Mouse (Mus musculus) C2C12 (cell line): ENCODE results near the gene Gm20532. TPM values are rescaled to one million over a fixed set of nuclear protein-coding genes. Genes with fewer than 3 reads are reported as not detected.
A peak's percentile ranks its signal among the peaks of the same experiment; 100 is the strongest.

Experiments
- H3K27me3 ChIP-seq: one replicate; pipeline ENCODE4 v1.6.1; 2011; ENCODE audit not compliant: control insufficient read depth, insufficient read depth, insufficient read length
- H3K36me3 ChIP-seq: one replicate; pipeline ENCODE4 v1.6.1; 2011; ENCODE audit not compliant: control insufficient read depth, insufficient read depth
- H3K4me3 ChIP-seq: one replicate; pipeline ENCODE4 v1.5.1; 2011; ENCODE audit warnings: mild to moderate bottlenecking, control low read depth; ENCODE audit not compliant: poor library complexity, insufficient read depth, severe bottlenecking
- H3K79me2 ChIP-seq: one replicate; pipeline ENCODE4 v1.6.1; 2011; ENCODE audit not compliant: control insufficient read depth, insufficient read depth
- H3K79me3 ChIP-seq: one replicate; pipeline ENCODE4 v1.6.1; 2011; ENCODE audit warnings: low read depth, control low read depth
- H3ac ChIP-seq: one replicate; pipeline ENCODE3; 2011; ENCODE audit warnings: low read depth; ENCODE audit not compliant: control insufficient read depth, insufficient read length
- CEBPB ChIP-seq: IDR thresholded peaks from one replicate; pipeline ENCODE4 v1.6.1; 2011; ENCODE audit warnings: low read depth, mild to moderate bottlenecking, control low read depth, moderate library complexity
- CTCF ChIP-seq: IDR thresholded peaks from one replicate; pipeline ENCODE4 v1.5.1; 2011; ENCODE audit not compliant: control insufficient read depth, insufficient read depth, insufficient read length
- FOSL1 ChIP-seq: IDR thresholded peaks from one replicate; pipeline ENCODE4 v1.8.0; 2011; ENCODE audit warnings: mild to moderate bottlenecking, low read length; ENCODE audit not compliant: poor library complexity, insufficient read depth, severe bottlenecking
- MAX ChIP-seq: IDR thresholded peaks from one replicate; pipeline ENCODE4 v1.6.1; 2011; ENCODE audit warnings: mild to moderate bottlenecking, control low read depth
- MYOD1 ChIP-seq: IDR thresholded peaks from one replicate; pipeline ENCODE4 v1.6.1; 2011; ENCODE audit warnings: low read depth; ENCODE audit not compliant: control insufficient read depth, insufficient read length
- MYOG ChIP-seq: IDR thresholded peaks from one replicate; pipeline ENCODE4 v1.6.1; 2011; ENCODE audit not compliant: control insufficient read depth, insufficient read length; ENCODE audit errors: extremely low read depth
- USF1 ChIP-seq: IDR thresholded peaks from one replicate; pipeline ENCODE4 v1.6.1; 2011; ENCODE audit warnings: low read depth, mild to moderate bottlenecking, control low read depth, moderate library complexity
- polyA plus RNA-seq: library from polyadenylated mRNA; unstranded; fragments of >200 nt; fragmentation: generic; extraction: Trizol; gene quantifications from one replicate; pipeline ENCODE4 v1.2.1, GENCODE M21; 2012; ENCODE audit warnings: missing spikeins

Gm20532 gene
- polyA plus RNA-seq, 1 experiment: not detected

GRCm38 (mm10) chr2:26580751-26581150, 5.7 kb upstream of the Gm20532 start:
- no peaks in the 10 kb centered on the region for H3K36me3 ChIP-seq
- peaks cover 34% of the 10 kb centered on the region for H3K27me3 ChIP-seq
- no peaks in the 10 kb centered on the region for H3K79me2 ChIP-seq
- no peak overlapping the region for H3ac ChIP-seq
- no peak overlapping the region for H3K4me3 ChIP-seq
- TF ChIP-seq MAX: no peak
- no peak for TF ChIP-seq USF1
- H3K79me3 ChIP-seq: no peaks in the 10 kb centered on the region

GRCm38 (mm10) chr2:26582203-26582602, 4.2 kb upstream of the Gm20532 start:
- Histone ChIP-seq H3K27me3 (peaks cover 34% of the 10 kb centered on the region), H3K79me2 (no peaks in the 10 kb centered on the region), H3K79me3 (no peaks in the 10 kb centered on the region), H3K4me3 (no peak overlapping the region), H3ac (no peak overlapping the region), H3K36me3 (no peaks in the 10 kb centered on the region)
- TF ChIP-seq CTCF: no peak
- TF ChIP-seq CEBPB: no peak
- TF ChIP-seq MAX: no peak
- no peak for TF ChIP-seq MYOG
- TF ChIP-seq FOSL1: no peak
- TF ChIP-seq USF1: no peak
- no peak for TF ChIP-seq MYOD1

- Histone ChIP-seq H3K4me3 (no peak overlapping the region), H3K27me3 (peaks cover 34% of the 10 kb centered on the region), H3K36me3 (no peaks in the 10 kb centered on the region), H3K79me3 (no peaks in the 10 kb centered on the region), H3K79me2 (no peaks in the 10 kb centered on the region), H3ac (no peak overlapping the region)
- no peak for TF ChIP-seq CTCF
- no peak for TF ChIP-seq FOSL1
- TF ChIP-seq MAX: no peak
- TF ChIP-seq MYOG: no peak
- no peak for TF ChIP-seq CEBPB
- TF ChIP-seq USF1: no peak
- TF ChIP-seq MYOD1: no peak
Measured at GRCm38 (mm10) chr2:26582741-26583140, 3.7 kb upstream of the Gm20532 start.

GRCm38 (mm10) chr2:26583640-26584039, 2.8 kb upstream of the Gm20532 start:
- H3K36me3 ChIP-seq: no peaks in the 10 kb centered on the region
- no peaks in the 10 kb centered on the region for H3K79me3 ChIP-seq
- H3K27me3 ChIP-seq: peaks cover 34% of the 10 kb centered on the region
- no peak overlapping the region for H3ac ChIP-seq
- no peak for TF ChIP-seq CTCF
- no peak for TF ChIP-seq MAX
- TF ChIP-seq MYOD1: no peak
- H3K4me3 ChIP-seq: no peak overlapping the region
- H3K79me2 ChIP-seq: no peaks in the 10 kb centered on the region

DNA sequence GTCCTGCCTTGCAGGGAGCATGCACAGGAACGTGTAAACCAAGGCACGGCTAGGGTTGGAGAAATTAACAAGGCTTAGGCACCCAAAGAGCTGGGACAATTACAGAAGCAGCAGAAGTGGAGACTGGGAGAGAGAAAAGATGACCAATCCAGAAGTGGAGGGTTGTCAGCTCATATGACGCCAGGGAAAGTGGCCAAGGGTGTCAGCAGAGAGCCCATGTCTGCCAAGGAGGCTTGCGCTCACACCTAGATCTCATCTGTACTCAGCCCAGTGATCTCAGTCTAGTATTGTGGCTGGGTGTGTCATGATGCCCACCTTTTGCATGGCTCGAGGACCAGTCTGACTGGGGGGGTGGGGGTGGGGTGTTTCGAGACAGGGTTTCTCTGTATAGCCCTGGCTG, 726 bp upstream of the Gm20532 start:
- H3K79me3 ChIP-seq: no peaks in the 10 kb centered on the region
- no peak overlapping the region for H3ac ChIP-seq
- TF ChIP-seq MYOD1: no peak
- TF ChIP-seq MAX: no peak
- no peak for TF ChIP-seq CTCF
- TF ChIP-seq CEBPB: no peak
- no peak for TF ChIP-seq MYOG
- TF ChIP-seq USF1: no peak
- TF ChIP-seq FOSL1: no peak
- no peak overlapping the region for H3K4me3 ChIP-seq
- H3K36me3 ChIP-seq: no peaks in the 10 kb centered on the region
- no peaks in the 10 kb centered on the region for H3K79me2 ChIP-seq
- H3K27me3 ChIP-seq: peaks cover 19% of the 10 kb centered on the region

GRCm38 (mm10) chr2:26587044-26587405, 586 bp downstream of the Gm20532 start:
- no peaks in the 10 kb centered on the region for H3K79me3 ChIP-seq
- TF ChIP-seq USF1 (no peak), MYOG (no peak), MAX (no peak), FOSL1 (no peak), CTCF (no peak), MYOD1 (no peak), CEBPB (no peak)
- peak overlapping the region; percentile 18 for H3K4me3 ChIP-seq
- H3K27me3 ChIP-seq: peaks cover 15% of the 10 kb centered on the region
- H3ac ChIP-seq: no peak overlapping the region
- H3K36me3 ChIP-seq: no peaks in the 10 kb centered on the region
- H3K79me2 ChIP-seq: no peaks in the 10 kb centered on the region

DNA sequence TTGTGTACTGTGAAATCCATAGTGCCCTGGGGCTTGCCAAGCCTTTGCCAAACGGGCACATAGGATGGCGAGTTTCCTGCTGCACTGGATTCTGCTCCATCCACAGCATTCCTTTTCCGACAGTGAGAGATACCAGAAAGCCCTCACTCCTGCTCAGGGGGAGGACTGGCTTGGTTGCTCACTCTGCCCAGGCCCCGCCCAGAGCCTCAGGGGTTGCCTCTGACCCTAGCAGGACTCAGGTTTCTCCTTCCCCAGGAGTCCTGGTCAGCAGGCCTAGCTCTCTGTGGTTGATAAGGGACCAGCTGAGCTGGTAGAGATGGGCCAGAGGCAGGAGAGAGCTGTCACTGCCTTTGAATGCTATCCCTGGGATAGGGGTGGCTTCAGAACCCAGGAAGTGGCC, 2.1 kb downstream of the Gm20532 start:
- no peaks in the 10 kb centered on the region for H3K79me3 ChIP-seq
- no peaks in the 10 kb centered on the region for H3K79me2 ChIP-seq
- no peak for TF ChIP-seq MAX
- TF ChIP-seq CEBPB: no peak
- no peak for TF ChIP-seq USF1
- TF ChIP-seq CTCF: no peak
- no peak for TF ChIP-seq MYOD1
- no peak for TF ChIP-seq MYOG
- no peak for TF ChIP-seq FOSL1
- H3K36me3 ChIP-seq: peaks cover 7% of the 10 kb centered on the region
- no peak overlapping the region for H3ac ChIP-seq
- H3K27me3 ChIP-seq: peaks cover 4% of the 10 kb centered on the region
- H3K4me3 ChIP-seq: no peak overlapping the region
